Mouse (Mus musculus): ENCODE data around the gene Rpusd3. TPM values are rescaled to one million over a fixed set of nuclear protein-coding genes. Genes with fewer than 3 reads are reported as not detected.

Gene Rpusd3
- polyA plus RNA-seq, 1 experiment from 2014 or later = 24.6 TPM

Small RNAs within 50 kb of the gene (microRNA-seq; reads per million reads assigned to microRNA genes)
- gene Gm24387 = not detected

Other genes starting within 250 kb of the Rpusd3 start
- gene Lhfpl4, start 224.0 kb downstream of the Rpusd3 start, polyA plus RNA-seq (2015; fragmentation: Nextera tagmentation; extraction: Ambion mirVana) = 45.6 and 54.6 TPM in 2 replicates
- 30.2 and 36.7 TPM in 2 replicates for gene Mtmr14, start 181.5 kb downstream of the Rpusd3 start, polyA plus RNA-seq (2015; fragmentation: Nextera tagmentation; extraction: Ambion mirVana)
- 1.5 TPM in 2 replicates for gene Cpne9, start 137.0 kb downstream of the Rpusd3 start, polyA plus RNA-seq (2015; fragmentation: Nextera tagmentation; extraction: Ambion mirVana)
- gene Brpf1, start 112.2 kb downstream of the Rpusd3 start, polyA plus RNA-seq (2015; fragmentation: Nextera tagmentation; extraction: Ambion mirVana) = 13.8 TPM in 2 replicates
- gene Ogg1, start 92.4 kb downstream of the Rpusd3 start, polyA plus RNA-seq (2015; fragmentation: Nextera tagmentation; extraction: Ambion mirVana) = 9.3 and 10.1 TPM in 2 replicates
- 103 and 119 TPM in 2 replicates for gene Camk1, start 75.4 kb downstream of the Rpusd3 start, polyA plus RNA-seq (2015; fragmentation: Nextera tagmentation; extraction: Ambion mirVana)
- gene Tada3, start 41.5 kb downstream of the Rpusd3 start, polyA plus RNA-seq (2015; fragmentation: Nextera tagmentation; extraction: Ambion mirVana) = 73.4 and 73.9 TPM in 2 replicates
- 428 and 436 TPM in 2 replicates for gene Arpc4, start 41.2 kb downstream of the Rpusd3 start, polyA plus RNA-seq (2015; fragmentation: Nextera tagmentation; extraction: Ambion mirVana)
- 10.3 and 11.3 TPM in 2 replicates for gene Ttll3, start 30.1 kb downstream of the Rpusd3 start, polyA plus RNA-seq (2015; fragmentation: Nextera tagmentation; extraction: Ambion mirVana)
- gene Cidec, start 16.4 kb upstream of the Rpusd3 start, polyA plus RNA-seq (2015; fragmentation: Nextera tagmentation; extraction: Ambion mirVana) = 0.24 TPM in 1 of 2 replicates, not detected in the other
- gene Jagn1, start 23.2 kb upstream of the Rpusd3 start, polyA plus RNA-seq (2015; fragmentation: Nextera tagmentation; extraction: Ambion mirVana) = 103 TPM in 2 replicates
- 0.50 and 1.5 TPM in 2 replicates for gene Il17re, start 39.1 kb upstream of the Rpusd3 start, polyA plus RNA-seq (2015; fragmentation: Nextera tagmentation; extraction: Ambion mirVana)
- 3.5 and 9.5 TPM in 2 replicates for gene Il17rc, start 52.1 kb upstream of the Rpusd3 start, polyA plus RNA-seq (2015; fragmentation: Nextera tagmentation; extraction: Ambion mirVana)
- gene Creld1, start 64.0 kb upstream of the Rpusd3 start, polyA plus RNA-seq (2015; fragmentation: Nextera tagmentation; extraction: Ambion mirVana) = 87.9 and 106 TPM in 2 replicates
- gene Prrt3, start 82.6 kb upstream of the Rpusd3 start, polyA plus RNA-seq (2015; fragmentation: Nextera tagmentation; extraction: Ambion mirVana) = 10.2 and 12.8 TPM in 2 replicates
- gene Emc3, start 112.3 kb upstream of the Rpusd3 start, polyA plus RNA-seq (2015; fragmentation: Nextera tagmentation; extraction: Ambion mirVana) = 118 and 119 TPM in 2 replicates
- 1.8 and 3.7 TPM in 2 replicates for gene Fancd2, start 112.3 kb upstream of the Rpusd3 start, polyA plus RNA-seq (2015; fragmentation: Nextera tagmentation; extraction: Ambion mirVana)
- not detected in 2 replicates for gene Fancd2os, start 181.4 kb upstream of the Rpusd3 start, polyA plus RNA-seq (2015; fragmentation: Nextera tagmentation; extraction: Ambion mirVana)
- gene Brk1, start 185.4 kb upstream of the Rpusd3 start, polyA plus RNA-seq (2015; fragmentation: Nextera tagmentation; extraction: Ambion mirVana) = 245 and 258 TPM in 2 replicates
- 68.1 and 75.8 TPM in 2 replicates for gene Vhl, start 204.6 kb upstream of the Rpusd3 start, polyA plus RNA-seq (2015; fragmentation: Nextera tagmentation; extraction: Ambion mirVana)
- gene Irak2, start 219.1 kb upstream of the Rpusd3 start, polyA plus RNA-seq (2015; fragmentation: Nextera tagmentation; extraction: Ambion mirVana) = 2.5 and 4.5 TPM in 2 replicates